Mouse (Mus musculus) bone marrow macrophage, adult 2 months (primary cell): Measurements from ENCODE around the gene Swap70.

Experiments
- CTCF ChIP-seq: IDR thresholded peaks from 2 replicates; pipeline ENCODE4 v1.5.1; 2012; ENCODE audit warnings: low read depth, mild to moderate bottlenecking, low read length, moderate library complexity
- POLR2A ChIP-seq: IDR thresholded peaks from 2 replicates; pipeline ENCODE4 v1.6.1; 2012; ENCODE audit warnings: mild to moderate bottlenecking, low read depth, low read length, borderline replicate concordance

- TF ChIP-seq POLR2A = no peak
- no peak for TF ChIP-seq CTCF
Measured at GRCm38 (mm10) chr7:110309246-110309645, 87.7 kb downstream of the Swap70 start.
